Mouse (Mus musculus) cortical plate, adult 2 months (tissue): ENCODE measurements around the gene Mapk8ip1.

Experiments
- CTCF ChIP-seq: fragments of 200-500 bp; IDR thresholded peaks from 2 replicates; pipeline ENCODE4 v1.5.1; 2011; ENCODE audit warnings: mild to moderate bottlenecking, control low read depth, low read length; ENCODE audit not compliant: insufficient read depth; ENCODE audit errors: extremely low read depth
- POLR2A ChIP-seq: fragments of 200-500 bp; IDR thresholded peaks from 2 replicates; pipeline ENCODE4 v1.6.1; 2011; ENCODE audit warnings: mild to moderate bottlenecking, low read length, control low read depth; ENCODE audit not compliant: insufficient read depth; ENCODE audit errors: extremely low read depth

- TF ChIP-seq CTCF: peak; percentile 20; the same call in 1 of the 2 replicates
- TF ChIP-seq POLR2A: no peak
Observed at GRCm38 (mm10) chr2:92447121-92447740, 46.2 kb upstream of the Mapk8ip1 start.
